Mouse (Mus musculus) limb, embryonic 11.5 days (tissue): ENCODE measurements around the gene Cry1. TPM values are rescaled to one million over a fixed set of nuclear protein-coding genes. Genes with fewer than 3 reads are reported as not detected.

Source experiments
- ATAC-seq: fragments of 200-750 bp; cut with Nextera tagmentation; 2 replicates; pipeline ENCODE4 v1.8.0; 2017; ENCODE audit warnings: low read depth; ENCODE audit not compliant: insufficient number of reproducible peaks, low FRiP score, low TSS enrichment
- DNase-seq: peaks from one replicate; pipeline ENCODE4 v3.0.0-alpha.2; 2015; ENCODE audit warnings: low spot score
- H3K27ac ChIP-seq: fragments of 300-500 bp; sonication (generic); replicated peaks from 2 replicates; pipeline ENCODE4 v1.5.1; 2014; ENCODE audit warnings: low read depth, mild to moderate bottlenecking, low read length
- H3K27me3 ChIP-seq: fragments of 300-500 bp; sonication (generic); 2 replicates; pipeline ENCODE4 v1.6.1; 2014; ENCODE audit warnings: mild to moderate bottlenecking, low read length, mixed read lengths; ENCODE audit not compliant: control insufficient read depth, insufficient read depth
- H3K36me3 ChIP-seq: fragments of 300-500 bp; sonication (generic); 2 replicates; pipeline ENCODE4 v1.6.1; 2014; ENCODE audit warnings: mild to moderate bottlenecking, low read length, moderate library complexity, mixed read lengths; ENCODE audit not compliant: control insufficient read depth, insufficient read depth
- H3K4me1 ChIP-seq: fragments of 300-500 bp; sonication (generic); 2 replicates; pipeline ENCODE4 v1.6.1; 2014; ENCODE audit warnings: low read length, mixed read lengths; ENCODE audit not compliant: control insufficient read depth, insufficient read depth
- H3K4me2 ChIP-seq: fragments of 300-500 bp; sonication (generic); 2 replicates; pipeline ENCODE4 v1.6.1; 2014; ENCODE audit warnings: low read depth, mild to moderate bottlenecking, moderate library complexity; ENCODE audit not compliant: severe bottlenecking
- H3K4me3 ChIP-seq: fragments of 300-500 bp; sonication (generic); 2 replicates; pipeline ENCODE4 v1.5.1; 2014; ENCODE audit warnings: low read depth, low read length
- H3K9ac ChIP-seq: fragments of 300-500 bp; sonication (generic); 2 replicates; pipeline ENCODE4 v1.6.1; 2014; ENCODE audit warnings: mild to moderate bottlenecking, low read length
- H3K9me3 ChIP-seq: fragments of 300-500 bp; sonication (generic); 2 replicates; pipeline ENCODE4 v1.6.1; 2016; ENCODE audit warnings: low read length; ENCODE audit not compliant: control insufficient read depth
- WGBS: fragments of 180-500 bp; shearing (Covaris S2); extraction: QIAGEN DNeasy Blood & Tissue Kit; methylation state at CpG from one replicate; pipeline ENCODE4 v1.1.7; 2014; 5-methylcytosine and 5-hydroxymethylcytosine counted together
- polyA plus RNA-seq: library from polyadenylated mRNA; unstranded; fragments of >200 nt; fragmentation: Nextera tagmentation; extraction: Ambion mirVana; gene quantifications from 2 replicates; pipeline ENCODE4 v1.2.1, GENCODE M21; 2014

The Cry1 gene
- polyA plus RNA-seq, 1 experiment from 2014 or later: 37.4 TPM

DNA sequence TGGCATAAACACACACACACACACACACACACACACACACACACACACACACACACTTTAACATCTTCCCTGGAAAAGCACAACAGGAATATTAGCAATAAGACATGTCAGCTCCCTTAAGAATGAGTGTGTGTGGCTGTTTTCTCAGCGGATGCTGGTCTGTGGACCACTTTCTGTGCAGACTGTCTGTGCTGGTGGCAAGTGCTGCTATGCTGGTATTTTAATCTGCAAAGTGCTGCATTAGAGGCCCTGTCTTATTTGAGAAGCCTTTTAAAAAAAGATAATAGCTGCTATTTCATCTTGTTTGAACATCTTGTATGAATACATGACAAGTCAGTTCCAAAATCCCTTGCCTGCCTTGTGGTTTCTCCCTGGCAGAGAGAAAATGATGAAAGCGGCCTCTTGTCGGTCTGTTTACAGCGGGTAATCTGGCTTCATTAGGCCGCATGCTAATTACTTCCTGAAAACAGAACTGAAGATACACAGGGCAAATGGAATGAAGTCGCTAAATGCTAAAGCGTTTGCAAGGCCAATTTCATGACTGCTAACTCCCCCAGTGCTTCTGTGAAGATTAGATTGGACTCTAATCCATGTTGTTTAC lies 19.5 kb upstream of the Cry1 start:
- no peak overlapping the region for H3K27ac ChIP-seq
- no peaks in the 10 kb centered on the region for H3K9me3 ChIP-seq
- H3K4me3 ChIP-seq: no peak overlapping the region
- no peaks in the 10 kb centered on the region for H3K36me3 ChIP-seq
- no peak overlapping the region for H3K9ac ChIP-seq
- DNase-seq: no peak
- 27% methylated on average over 7 of the region's 7 CpGs for WGBS
- no peak for ATAC-seq
- H3K27me3 ChIP-seq: no peaks in the 10 kb centered on the region
- no peak overlapping the region for H3K4me2 ChIP-seq
- no peaks in the 10 kb centered on the region for H3K4me1 ChIP-seq

DNA sequence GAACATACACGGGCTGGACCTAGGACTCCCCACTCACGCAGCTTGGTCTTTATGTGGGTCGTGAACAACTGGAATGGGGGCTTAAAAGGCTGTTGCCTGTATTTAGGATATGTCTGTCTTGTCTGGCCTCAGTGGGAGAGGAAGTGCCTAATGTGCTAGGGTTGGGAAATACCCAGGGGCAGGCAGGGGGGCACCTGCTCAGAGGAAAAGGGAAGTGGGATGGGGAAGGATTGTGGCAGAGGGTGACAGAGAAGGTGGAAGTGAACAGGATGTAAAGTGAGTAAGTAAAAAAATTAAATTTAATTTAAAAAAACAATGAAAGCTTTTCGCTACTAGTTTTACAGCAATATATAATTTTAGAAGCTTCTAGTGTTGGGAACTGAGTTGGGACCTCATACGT lies 9.7 kb upstream of the Cry1 start:
- Histone ChIP-seq H3K27ac (no peak overlapping the region), H3K4me1 (no peaks in the 10 kb centered on the region), H3K36me3 (no peaks in the 10 kb centered on the region), H3K27me3 (no peaks in the 10 kb centered on the region), H3K4me3 (no peak overlapping the region), H3K9ac (no peak overlapping the region), H3K4me2 (no peak overlapping the region), H3K9me3 (no peaks in the 10 kb centered on the region)
- ATAC-seq (no peak), DNase-seq (no peak)
- WGBS: 76% methylated on average over 5 of the region's 5 CpGs

DNA sequence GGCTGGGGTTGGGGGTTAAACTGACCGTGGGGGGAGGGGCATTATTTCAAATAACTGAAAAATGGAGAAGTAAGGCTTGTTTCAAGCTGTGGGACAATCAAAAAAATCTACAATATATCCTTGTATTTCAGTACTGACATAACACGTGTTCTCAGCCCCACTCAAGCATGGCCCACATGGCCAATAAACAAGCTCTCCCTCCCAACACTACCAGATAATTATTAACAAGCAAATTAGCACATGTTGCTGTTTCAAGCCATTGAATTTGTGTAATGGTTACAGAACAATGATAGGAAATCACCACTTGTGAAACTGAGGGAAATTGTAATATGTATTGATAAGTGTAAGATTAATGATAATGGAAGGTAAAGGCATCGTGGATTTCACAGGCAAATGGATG lies 8.5 kb upstream of the Cry1 start:
- no peak overlapping the region for H3K9ac ChIP-seq
- no peaks in the 10 kb centered on the region for H3K4me1 ChIP-seq
- no peak overlapping the region for H3K27ac ChIP-seq
- H3K4me3 ChIP-seq: no peak overlapping the region
- 74% methylated on average over 3 of the region's 3 CpGs for WGBS
- no peak for DNase-seq
- no peak for ATAC-seq
- H3K4me2 ChIP-seq: no peak overlapping the region
- H3K9me3 ChIP-seq: no peaks in the 10 kb centered on the region
- H3K27me3 ChIP-seq: no peaks in the 10 kb centered on the region
- no peaks in the 10 kb centered on the region for H3K36me3 ChIP-seq

DNA sequence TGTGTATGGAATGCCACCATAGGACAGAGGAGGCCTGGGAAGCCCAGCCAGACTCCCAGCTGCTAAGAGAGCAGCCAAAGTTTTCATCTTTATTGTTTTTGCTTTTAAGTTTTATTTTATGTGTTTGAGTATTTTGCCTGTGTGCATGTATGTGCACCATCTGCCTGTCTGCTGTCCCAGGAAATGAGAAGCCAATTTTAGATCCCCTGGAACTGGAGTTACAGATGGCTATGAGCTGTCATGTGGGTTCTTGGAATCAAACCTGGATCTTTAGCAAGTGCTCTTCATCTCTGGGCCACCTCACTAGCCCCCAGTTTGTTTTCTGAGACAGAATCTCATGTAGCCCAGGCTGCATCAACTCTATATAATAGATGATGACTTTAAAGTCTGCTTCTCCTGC lies 5.8 kb upstream of the Cry1 start:
- H3K27ac ChIP-seq: no peak overlapping the region
- no peak overlapping the region for H3K4me2 ChIP-seq
- DNase-seq (no peak), ATAC-seq (no peak)
- no peak overlapping the region for H3K9ac ChIP-seq
- no peaks in the 10 kb centered on the region for H3K4me1 ChIP-seq
- no peak overlapping the region for H3K4me3 ChIP-seq
- H3K27me3 ChIP-seq: no peaks in the 10 kb centered on the region
- H3K36me3 ChIP-seq: no peaks in the 10 kb centered on the region
- no peaks in the 10 kb centered on the region for H3K9me3 ChIP-seq

DNA sequence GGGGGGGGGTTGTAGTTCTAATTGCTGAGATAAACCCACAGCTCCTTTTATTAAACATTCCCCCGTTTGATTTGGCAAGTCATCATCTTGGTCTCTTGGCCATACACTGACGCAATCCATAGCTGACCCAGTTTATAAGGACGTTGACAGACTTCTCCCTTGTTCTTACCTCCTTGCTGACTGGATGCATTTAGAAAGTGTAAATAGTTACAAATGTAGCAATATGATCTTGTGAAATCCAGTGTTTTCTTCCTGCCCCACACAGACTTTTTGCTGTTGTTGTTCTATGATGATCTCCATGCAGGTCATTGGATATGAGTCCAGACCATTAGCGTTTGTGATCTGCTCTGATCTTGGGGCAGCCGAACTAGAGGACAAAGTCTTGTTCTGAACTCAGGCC lies 5.1 kb upstream of the Cry1 start:
- H3K27ac ChIP-seq: no peak overlapping the region

DNA sequence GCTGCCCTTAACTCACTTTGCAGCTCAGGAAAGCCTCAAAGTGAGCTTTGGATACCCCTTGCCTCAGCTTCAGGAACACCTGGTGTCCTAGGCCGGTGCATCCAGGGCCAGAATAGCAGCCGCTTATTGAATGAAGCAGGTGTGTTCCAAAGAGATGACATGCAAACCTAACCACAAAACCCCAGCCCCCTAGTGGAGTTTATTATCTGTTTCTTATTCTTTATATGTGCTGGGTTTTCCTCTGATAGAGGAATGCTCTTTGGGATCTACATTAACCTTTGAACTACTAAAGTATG lies 1.6 kb upstream of the Cry1 start:
- Histone ChIP-seq H3K9me3 (no peaks in the 10 kb centered on the region), H3K4me3 (no peak overlapping the region), H3K27me3 (no peaks in the 10 kb centered on the region), H3K4me1 (no peaks in the 10 kb centered on the region; the same call in 1 of the 2 replicates), H3K9ac (no peak overlapping the region), H3K36me3 (no peaks in the 10 kb centered on the region), H3K4me2 (no peak overlapping the region), H3K27ac (no peak overlapping the region)
- no peak for ATAC-seq
- 95% methylated on average over 2 of the region's 2 CpGs for WGBS
- no peak for DNase-seq

More for the DNA sequence above, 5.1 kb upstream of the Cry1 start:
- no peak for ATAC-seq
- DNase-seq: no peak
- Histone ChIP-seq H3K4me3 (no peak overlapping the region), H3K9ac (no peak overlapping the region), H3K4me1 (no peaks in the 10 kb centered on the region), H3K9me3 (no peaks in the 10 kb centered on the region), H3K36me3 (no peaks in the 10 kb centered on the region), H3K27me3 (no peaks in the 10 kb centered on the region), H3K4me2 (no peak overlapping the region)
- WGBS: 86% methylated on average over 5 of the region's 5 CpGs

DNA sequence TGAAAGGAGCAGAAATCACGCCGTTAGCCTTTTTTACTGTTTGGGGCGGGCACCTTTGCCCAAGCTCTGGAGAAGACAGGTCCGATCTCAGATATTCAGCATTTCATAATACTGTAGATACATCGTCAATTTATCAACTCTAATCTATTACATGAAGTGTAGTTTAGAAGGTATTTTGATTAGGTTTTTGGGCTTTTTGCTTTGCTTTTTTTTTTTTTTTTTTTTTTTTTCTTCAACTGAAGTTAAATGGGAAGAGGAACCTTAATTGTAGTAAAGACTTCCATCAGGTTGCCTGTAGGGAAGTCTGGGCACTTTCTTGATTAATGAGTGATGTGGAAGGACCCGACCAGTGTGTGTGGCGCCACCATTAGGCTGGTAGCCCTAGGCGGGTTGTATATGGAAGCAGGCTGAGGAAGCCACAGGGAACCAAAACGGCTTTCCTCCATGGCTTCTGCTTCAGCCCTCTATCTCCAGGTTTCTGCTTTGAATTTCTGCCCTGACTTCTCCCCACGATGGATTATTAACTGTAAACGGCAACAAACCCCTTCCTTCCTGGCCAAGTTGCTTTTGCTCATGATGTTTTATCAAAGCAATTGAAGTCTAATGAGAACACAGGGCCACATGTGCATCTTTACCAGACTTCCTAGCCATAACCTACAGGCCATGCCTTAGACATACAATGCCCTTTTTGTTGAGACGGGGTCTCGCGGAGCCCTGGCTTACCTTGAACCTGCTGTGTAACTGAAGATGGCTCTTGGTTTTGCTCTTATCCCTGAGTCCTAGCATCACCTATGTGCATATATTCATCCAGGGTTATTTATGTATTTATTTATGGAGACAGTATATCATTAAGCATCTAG lies 1.0 kb upstream of the Cry1 start:
- Histone ChIP-seq H3K9ac (peak overlapping the region; percentile 76), H3K36me3 (no peaks in the 10 kb centered on the region), H3K4me2 (peak overlapping the region; percentile 97), H3K27ac (no peak overlapping the region), H3K9me3 (no peaks in the 10 kb centered on the region), H3K4me3 (peak overlapping the region; percentile 83), H3K27me3 (no peaks in the 10 kb centered on the region), H3K4me1 (no peaks in the 10 kb centered on the region; the same call in 1 of the 2 replicates)
- WGBS: 29% methylated on average over 14 of the region's 14 CpGs
- DNase-seq (peak; percentile 47), ATAC-seq (no peak)

DNA sequence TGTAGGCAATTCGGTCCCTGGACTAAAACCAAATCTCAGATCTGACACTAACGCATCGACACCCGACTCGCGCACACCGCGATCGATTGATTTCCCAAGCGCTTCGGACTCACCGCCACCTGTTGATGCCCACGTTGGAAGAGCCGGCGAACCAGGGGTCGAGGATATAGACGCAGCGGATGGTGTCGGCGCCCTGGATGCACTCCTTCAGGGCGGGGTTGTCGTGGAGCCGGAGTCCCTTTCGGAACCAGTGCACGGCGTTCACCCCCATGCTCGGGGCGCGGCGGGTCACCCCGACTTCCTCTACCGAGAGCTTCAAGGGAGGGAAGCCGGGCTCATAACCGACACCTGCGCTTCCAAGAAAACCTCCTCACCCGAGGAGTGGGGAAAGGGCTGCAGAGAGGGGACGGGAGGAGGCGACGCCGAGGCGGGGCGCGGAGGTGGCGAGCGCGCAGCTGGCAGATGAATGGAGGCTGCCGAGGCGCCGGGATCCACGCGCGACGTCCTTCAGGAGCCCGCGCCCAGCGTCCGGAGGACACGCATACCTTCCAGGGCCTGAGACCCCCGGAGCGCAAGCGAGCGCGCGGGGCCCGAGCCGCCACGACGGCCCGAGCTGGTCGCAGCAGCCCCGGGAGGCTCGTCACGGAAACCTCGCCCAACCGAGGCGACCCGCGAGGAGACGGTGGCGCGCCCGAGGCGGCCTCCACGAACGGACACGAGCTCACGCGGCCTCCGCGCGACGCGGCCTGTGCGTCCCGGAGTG lies 482 bp downstream of the Cry1 start:
- no peak overlapping the region for H3K27ac ChIP-seq
- no peaks in the 10 kb centered on the region for H3K36me3 ChIP-seq
- peak overlapping the region; percentile 83 for H3K4me3 ChIP-seq
- ATAC-seq: peak; percentile 20; the same call in 1 of the 2 replicates
- WGBS: under 1% methylated on average over 95 of the region's 95 CpGs
- peak; percentile 56 for DNase-seq
- no peaks in the 10 kb centered on the region for H3K9me3 ChIP-seq
- peak overlapping the region; percentile 97 for H3K4me2 ChIP-seq
- H3K9ac ChIP-seq: peak overlapping the region; percentile 76
- no peaks in the 10 kb centered on the region; the same call in 1 of the 2 replicates for H3K4me1 ChIP-seq
- H3K27me3 ChIP-seq: no peaks in the 10 kb centered on the region
